ENCODE assay signal across 20 mouse cellular contexts in the genomic region with DNA sequence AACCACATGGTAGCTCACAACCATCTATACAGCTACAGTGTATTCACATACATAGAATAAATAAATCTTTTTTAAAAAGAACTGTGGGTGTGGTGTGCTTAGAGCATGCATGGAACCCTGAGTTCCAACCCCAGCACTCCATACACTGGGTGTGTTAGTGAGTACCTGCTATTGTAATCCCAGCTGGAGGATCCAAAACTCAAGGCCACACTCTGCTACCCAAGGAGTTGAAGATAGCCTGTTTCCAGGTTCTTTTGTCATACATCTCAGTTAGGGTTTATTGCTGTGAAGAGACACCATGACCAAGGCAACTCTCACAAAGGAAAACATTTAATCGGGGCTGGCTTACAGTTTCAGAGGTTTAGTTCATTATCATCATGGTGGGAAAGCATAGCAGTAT. TPM values are rescaled to one million over a fixed set of nuclear protein-coding genes. Genes with fewer than 3 reads are reported as not detected.
DNase-seq lines count a peak whose midpoint lies in the region; ATAC-seq lines count a peak whose summit lies in the region.
"Had no signal": no experiment of that assay in that cellular context is flagged by ENCODE, and none has a peak within 500 bp of the region (broad histone marks: within the 10 kb centered on the region; RNA-seq: fewer than 3 reads in every experiment).

No protein-coding gene starts in this region.

- DNase-seq in R1 (ENCODE audit: low read depth, low spot score) (peak; percentile 51), ZHBTc4 (ENCODE audit: low read depth, low spot score) (peak; percentile 50)
- DNase-seq in gastrocnemius, adult 8-10 months (ENCODE audit: low spot score in 2 of 2) = no peak
- DNase-seq: adrenal gland, adult 2 months; adrenal gland, adult 8-10 months; adrenal gland, postnatal 10 days; adrenal gland, postnatal 14 days; adrenal gland, postnatal 25 days; adrenal gland, postnatal 36 days; B cell, adult 2 months; cerebellum, adult 11 months; cerebellum, adult 11-12 months; cerebellum, adult 18-20 months; cerebellum, adult 2 months; cerebellum, adult 8-10 months had no signal

- no peaks in the 10 kb centered on the region for H3K9me3 ChIP-seq in neural tube, embryonic 15.5 days (replicated peaks)
- H3K9me3 ChIP-seq: G1E had no signal

- 91% methylated on average over 1 of the region's 1 CpGs for WGBS in neural tube, embryonic 15.5 days

- H3K4me3 ChIP-seq in neural tube, embryonic 15.5 days (replicated peaks) = no peak overlapping the region

- H3K4me2 ChIP-seq in neural tube, embryonic 15.5 days = no peak overlapping the region

- no peaks in the 10 kb centered on the region for H3K36me3 ChIP-seq in neural tube, embryonic 15.5 days
- H3K36me3 ChIP-seq: G1E had no signal

- ATAC-seq in neural tube, embryonic 15.5 days (ENCODE audit: low FRiP score) = no peak
- ATAC-seq: activated CD4-positive, CD25-positive, alpha-beta regulatory T cell, adult 4 months; CD4-positive, CD25-positive, alpha-beta regulatory T cell, adult 4 months; Patski had no signal

- no peak overlapping the region for H3K9ac ChIP-seq in neural tube, embryonic 15.5 days (replicated peaks)

- H3K27me3 ChIP-seq in neural tube, embryonic 15.5 days (replicated peaks) = no peaks in the 10 kb centered on the region

- no peak overlapping the region for H3K27ac ChIP-seq in neural tube, embryonic 15.5 days (replicated peaks)

- H3K4me1 ChIP-seq in neural tube, embryonic 15.5 days = no peaks in the 10 kb centered on the region

RNA-seq across cellular contexts. Expression of a gene that starts 15.9 kb away (rescaled TPM):
- total RNA-seq in gastrocnemius, adult 8-10 months (2022) = 1 to 10 TPM; 1.4 to 2.2 (median 1.8) TPM
- 22.9 and 24.6 TPM in 2 replicates for polyA plus RNA-seq in neural tube, embryonic 15.5 days (2015; fragmentation: Nextera tagmentation; extraction: Ambion mirVana)

Comparison
In these comparisons a context has a peak if more than half of its experiments do, and no peak if none do; other contexts are left out.
1. DNase-seq: peak in R1 (single experiment) and ZHBTc4 (single experiment); none in gastrocnemius, adult 8-10 months (0 of 2).